Mouse (Mus musculus) MEL (cell line): ENCODE measurements around the gene Cmya5.

Experiments
- CTCF ChIP-seq, 3 experiments: IDR thresholded peaks in 2 of 3; conservative IDR thresholded peaks in 1 of 3; 2 replicates each; pipeline ENCODE4 v1.5.1; 2011 to 2012; ENCODE audit warnings: low read length in 3 of 3, low read depth in 2 of 3, mild to moderate bottlenecking in 2 of 3, improper control_type of control experiment in 1 of 3, inconsistent platforms in 1 of 3, mixed read lengths in 1 of 3, moderate library complexity in 1 of 3; ENCODE audit not compliant: control insufficient read depth in 1 of 3, insufficient read depth in 1 of 3, poor library complexity in 1 of 3, severe bottlenecking in 1 of 3
- GABPA ChIP-seq: IDR thresholded peaks from 2 replicates; pipeline ENCODE4 v1.6.1; 2012; ENCODE audit warnings: low read depth, mild to moderate bottlenecking, inconsistent platforms, low read length, improper control_type of control experiment, moderate library complexity
- MAFK ChIP-seq: IDR thresholded peaks from 2 replicates; pipeline ENCODE4 v1.6.1; 2011; ENCODE audit warnings: low read depth, mild to moderate bottlenecking, low read length, improper control_type of control experiment, borderline replicate concordance
- NELFE ChIP-seq: IDR thresholded peaks from 2 replicates; pipeline ENCODE4 v1.6.1; 2011; ENCODE audit warnings: low read depth, low read length, improper control_type of control experiment
- POLR2A ChIP-seq, 2 experiments: IDR thresholded peaks; 2 replicates each; pipeline ENCODE4 v1.6.1; 2011 to 2012; ENCODE audit warnings: low read length in 2 of 2, mild to moderate bottlenecking in 2 of 2, control low read depth in 1 of 2, improper control_type of control experiment in 1 of 2, low read depth in 1 of 2, moderate library complexity in 1 of 2; ENCODE audit not compliant: control insufficient read depth in 1 of 2, insufficient read depth in 1 of 2, poor library complexity in 1 of 2

- TF ChIP-seq GABPA (no peak), POLR2A (IDR thresholded peaks at IDR 0.05; ENCODE audit: control insufficient read depth in 1 of 2, insufficient read depth in 1 of 2, low read depth in 1 of 2, low read length in 2 of 2, poor library complexity in 1 of 2) (no peak), CTCF (IDR thresholded peaks at IDR 0.05 in 2 of 3, conservative IDR thresholded peaks at IDR 0.05 in 1 of 3; ENCODE audit: control insufficient read depth in 1 of 3, insufficient read depth in 1 of 3, low read depth in 2 of 3, low read length in 3 of 3, poor library complexity in 1 of 3, severe bottlenecking in 1 of 3) (no peak), NELFE (no peak), MAFK (no peak)
Measured at GRCm38 (mm10) chr13:93024837-93025236, 119.7 kb downstream of the Cmya5 start.
